9 mouse cellular contexts compared by ENCODE assay signal in the genomic region with DNA sequence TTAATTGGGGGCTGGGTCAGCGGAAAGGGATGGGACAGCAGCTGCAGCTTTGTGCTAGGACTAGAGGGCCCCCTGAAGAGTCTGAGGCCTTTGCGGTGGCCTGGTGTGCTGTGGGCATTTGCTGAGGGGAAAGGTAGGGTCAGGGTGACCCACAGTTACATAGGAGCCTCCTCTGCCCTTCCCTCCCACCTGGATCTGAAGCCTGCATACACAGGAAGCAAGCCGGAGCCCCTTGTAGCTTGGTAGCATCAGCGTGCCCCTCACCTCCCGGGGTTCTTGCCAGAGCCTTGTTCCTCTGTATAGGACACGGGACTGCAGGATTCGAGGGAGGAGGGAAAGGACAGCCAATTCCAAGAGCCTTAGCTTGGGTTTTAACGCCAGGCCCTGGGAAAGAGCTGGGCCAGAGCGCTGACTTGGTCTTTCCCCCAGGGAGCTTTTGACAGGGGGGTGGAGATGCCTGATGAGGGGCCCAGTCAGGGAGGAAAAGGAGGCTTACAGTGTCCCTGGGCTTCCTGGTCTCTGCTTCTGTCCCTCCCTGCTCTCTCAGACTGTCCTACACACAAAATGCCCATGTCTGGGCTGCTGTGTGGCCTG. TPM values are rescaled to one million over a fixed set of nuclear protein-coding genes. Genes with fewer than 3 reads are reported as not detected.
A peak's percentile ranks its signal among the peaks of the same experiment; 100 is the strongest.
DNase-seq lines count a peak whose midpoint lies in the region; ATAC-seq and TF ChIP-seq lines count a peak whose summit lies in the region.
"Had no signal": no experiment of that assay in that cellular context is flagged by ENCODE, and none has a peak within 500 bp of the region (broad histone marks: within the 10 kb centered on the region; RNA-seq: fewer than 3 reads in every experiment).

No protein-coding gene starts in this region.

- H3K4me1 ChIP-seq in lung, adult 2 months (ENCODE audit: control insufficient read depth, insufficient read depth, low read length): peaks cover 9% of the 10 kb centered on the region
- peaks cover 18% of the 10 kb centered on the region for H3K4me1 ChIP-seq in stomach, embryonic 14.5 days (ENCODE audit: control insufficient read depth, insufficient read depth, low read length)

- peak overlapping the region; percentile 72 for H3K4me2 ChIP-seq in stomach, embryonic 14.5 days (replicated peaks; ENCODE audit: low read depth, low read length)

- H3K4me3 ChIP-seq in lung, adult 2 months (replicated peaks; ENCODE audit: extremely low read depth, low read depth, low read length): peak overlapping the region; percentile 6
- H3K4me3 ChIP-seq in stomach, embryonic 14.5 days (ENCODE audit: low read depth, low read length): peak overlapping the region; percentile 53

- DNase-seq in lung, adult 2 months: no peak
- no peak for DNase-seq in lung, postnatal 25 days (ENCODE audit: low spot score)
- peak; percentile 55 for DNase-seq in gastrocnemius, postnatal 14 days
- DNase-seq in kidney, postnatal 14 days: peak; percentile 39
- no peak for DNase-seq in cerebellum, postnatal 36 days
- no peak for DNase-seq in adrenal gland, adult 8-10 months
- DNase-seq in layer of hippocampus, adult 11-12 months (ENCODE audit: low spot score): no peak

- peak overlapping the region; percentile 95 for H3K27ac ChIP-seq in stomach, embryonic 14.5 days (ENCODE audit: low read length)

- WGBS in lung, adult 2 months: 41% methylated on average over 9 of the region's 9 CpGs
- 10% methylated on average over 9 of the region's 9 CpGs for WGBS in stomach, embryonic 14.5 days

- H3K9me3 ChIP-seq in stomach, embryonic 14.5 days (ENCODE audit: control insufficient read depth, low read depth, low read length): no peaks in the 10 kb centered on the region

- TF ChIP-seq POLR2A in lung, adult 2 months (IDR thresholded peaks at IDR 0.05; ENCODE audit: borderline replicate concordance, extremely low read depth, low read depth, low read length): no peak

- H3K36me3 ChIP-seq in stomach, embryonic 14.5 days (ENCODE audit: control insufficient read depth, insufficient read depth, low read length): no peaks in the 10 kb centered on the region

- TF ChIP-seq CTCF in lung, adult 2 months (IDR thresholded peaks at IDR 0.05; ENCODE audit: insufficient read depth, low read length): no peak

- intact Hi-C loops in gastrocnemius, postnatal 14 days (cut with DNase I; ENCODE audit: low total_unique reads): no loop called here

- 0 out of 2 replicates have a peak, but pooled peaks have one; percentile 16 for ATAC-seq in stomach, embryonic 14.5 days (ENCODE audit: insufficient number of reproducible peaks, insufficient read depth, low FRiP score, low read depth)

- H3K9ac ChIP-seq in stomach, embryonic 14.5 days (replicated peaks; ENCODE audit: low read depth, low read length): peak overlapping the region; percentile 42; the same call in 1 of the 2 replicates

- H3K27me3 ChIP-seq in stomach, embryonic 14.5 days (ENCODE audit: control insufficient read depth, insufficient read depth, low read length): no peaks in the 10 kb centered on the region

RNA-seq across cellular contexts. Expression of a gene that starts 1.6 kb away (rescaled TPM):
- 77.0 and 91.8 TPM in 2 replicates for polyA plus RNA-seq in lung, adult 2 months (2012; rRNA removed)
- total RNA-seq in gastrocnemius, postnatal 14 days (2021): 10 to 100 TPM; 25.7 to 34.3 TPM
- 10.4 and 12.3 TPM in 2 replicates for polyA plus RNA-seq in stomach, embryonic 14.5 days (2014; fragmentation: Nextera tagmentation; extraction: Ambion mirVana)
- 10 to 100 TPM; 15.4 to 31.1 (median 22.2) TPM for total RNA-seq in adrenal gland, adult 8-10 months (2022)
- total RNA-seq: MEL had no signal

Comparison
In these comparisons a context has a peak if more than half of its experiments do, and no peak if none do; other contexts are left out.
1. DNase-seq: peak in gastrocnemius, postnatal 14 days (single experiment) and kidney, postnatal 14 days (single experiment); none in lung, adult 2 months (single experiment), lung, postnatal 25 days (single experiment), cerebellum, postnatal 36 days (0 of 2), adrenal gland, adult 8-10 months (single experiment) and layer of hippocampus, adult 11-12 months (single experiment).